Mouse (Mus musculus): ENCODE data around the gene Nkapd1. TPM values are rescaled to one million over a fixed set of nuclear protein-coding genes. Genes with fewer than 3 reads are reported as not detected.

The Nkapd1 gene
- total RNA-seq, 4 experiments from 2014 or later: 16.8 to 24.3 (median 22.4) TPM

- no peak for DNase-seq
These were observed 15.7 kb downstream of the Nkapd1 start for GRCm38 (mm10) chr9:50601536-50601935.

- no peak for DNase-seq
These were observed 20.3 kb downstream of the Nkapd1 start for GRCm38 (mm10) chr9:50596973-50597372.

DNA sequence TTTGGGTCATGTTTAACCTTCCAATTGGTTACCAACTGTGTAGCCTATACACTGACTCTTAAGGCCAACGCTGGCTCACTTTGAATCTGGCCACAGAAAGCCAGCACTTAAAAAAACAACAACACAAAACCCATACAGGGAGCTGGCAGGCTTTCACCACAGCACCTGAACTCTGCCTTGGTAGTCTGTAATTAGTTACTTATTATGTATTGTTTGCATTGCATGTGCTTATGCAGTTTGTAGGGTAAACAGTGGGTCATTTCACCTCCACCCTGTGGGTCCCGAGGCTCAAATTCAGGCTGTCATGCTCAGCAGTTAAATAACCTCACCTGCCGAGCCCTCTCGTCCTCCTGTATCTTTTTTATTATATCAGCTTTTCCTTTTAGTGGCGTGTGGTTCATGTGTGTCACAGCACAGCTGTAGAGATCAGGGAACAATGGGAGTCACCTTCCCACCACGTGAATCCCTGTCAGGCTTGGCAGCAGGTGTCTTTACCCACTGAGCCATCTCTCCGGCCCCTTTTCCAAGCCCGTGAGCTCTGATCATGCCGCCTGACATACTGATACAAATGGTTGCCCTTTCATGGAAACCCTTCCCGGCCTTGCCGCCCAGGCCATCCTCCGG lies 22.4 kb downstream of the Nkapd1 start:
- DNase-seq: no peak

- DNase-seq: no peak
These were observed 23.7 kb downstream of the Nkapd1 start for GRCm38 (mm10) chr9:50593544-50593943.

- DNase-seq: no peak
These were observed 24.3 kb downstream of the Nkapd1 start for GRCm38 (mm10) chr9:50592955-50593354.

GRCm38 (mm10) chr9:50590856-50591518 lies 26.3 kb downstream of the Nkapd1 start:
- DNase-seq: no peak

- DNase-seq: no peak
These were observed 30.3 kb downstream of the Nkapd1 start for GRCm38 (mm10) chr9:50586955-50587354.

DNA sequence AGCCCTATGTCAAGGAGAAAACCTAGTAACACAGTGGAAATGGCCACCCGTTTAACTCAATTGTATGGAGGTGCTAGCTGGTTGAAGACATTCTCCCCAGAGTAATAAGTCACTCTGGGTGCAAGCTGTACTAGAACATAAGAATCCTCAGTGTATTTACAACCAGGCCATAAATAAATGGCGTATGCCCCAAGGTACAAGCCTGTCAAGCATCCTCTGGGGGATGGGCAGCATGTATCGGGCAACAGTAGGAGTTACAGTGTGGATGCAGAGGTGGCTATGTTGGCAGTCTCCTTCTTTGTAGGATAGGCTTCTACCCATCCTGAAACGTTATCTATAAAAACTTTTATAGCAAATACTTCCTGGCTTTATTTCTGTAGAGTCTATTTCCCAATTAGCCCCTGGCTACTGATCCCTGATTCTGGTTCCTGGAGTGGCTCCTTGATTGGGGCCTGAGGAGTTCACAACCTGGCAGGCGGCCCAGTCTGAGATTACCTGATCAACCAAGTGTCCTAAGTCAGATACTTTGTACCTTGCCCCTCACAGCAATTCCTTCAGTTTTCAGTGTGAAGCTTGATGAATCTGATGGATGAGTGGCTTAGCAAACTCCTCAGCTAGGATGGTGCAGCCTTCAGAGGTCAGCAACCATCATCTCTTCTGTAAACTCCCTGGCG lies 32.0 kb downstream of the Nkapd1 start:
- no peak for DNase-seq

DNA sequence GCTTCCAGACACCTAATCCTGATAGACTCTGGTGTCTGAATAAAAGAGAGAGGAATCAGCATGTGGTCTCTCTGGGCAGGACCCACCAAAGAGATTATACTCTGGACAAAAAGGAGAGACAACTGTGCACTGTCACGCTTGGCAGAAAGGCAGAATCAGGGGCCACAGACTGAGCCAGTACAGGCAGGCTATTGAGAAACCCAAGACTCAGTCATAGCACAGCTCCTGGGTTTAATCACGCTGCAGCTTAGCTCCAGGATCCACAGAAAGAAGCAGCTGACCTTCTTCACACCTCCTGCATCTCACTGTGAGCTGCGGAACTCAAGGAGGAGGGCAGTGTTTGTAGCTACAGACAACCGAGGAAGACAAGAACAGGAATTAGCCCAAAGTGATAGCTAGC lies 36.9 kb downstream of the Nkapd1 start:
- no peak for DNase-seq

- no peak for DNase-seq
These were observed 47.4 kb downstream of the Nkapd1 start for GRCm38 (mm10) chr9:50569599-50570525.

DNA sequence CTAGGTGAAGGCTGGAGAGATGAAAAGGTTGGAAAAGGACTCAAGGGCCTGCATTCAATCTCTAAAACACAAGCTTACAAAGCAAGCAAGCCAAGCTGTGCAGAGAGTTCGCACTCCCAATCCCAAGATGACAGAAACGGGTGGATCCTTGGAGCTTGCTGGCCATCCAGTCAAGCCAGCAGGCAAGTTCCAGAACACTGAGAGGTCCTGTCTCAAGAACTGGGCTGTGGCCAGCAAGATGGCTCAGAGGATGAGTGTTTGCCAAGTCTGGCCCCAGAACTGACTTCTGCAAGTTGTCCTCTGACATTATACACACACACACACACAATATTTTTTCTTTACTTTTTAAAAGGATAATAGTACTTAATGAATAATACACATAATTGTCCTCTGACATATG lies 49.4 kb downstream of the Nkapd1 start:
- no peak for DNase-seq

GRCm38 (mm10) chr9:50567372-50567771 lies 49.9 kb downstream of the Nkapd1 start:
- DNase-seq: no peak

DNA sequence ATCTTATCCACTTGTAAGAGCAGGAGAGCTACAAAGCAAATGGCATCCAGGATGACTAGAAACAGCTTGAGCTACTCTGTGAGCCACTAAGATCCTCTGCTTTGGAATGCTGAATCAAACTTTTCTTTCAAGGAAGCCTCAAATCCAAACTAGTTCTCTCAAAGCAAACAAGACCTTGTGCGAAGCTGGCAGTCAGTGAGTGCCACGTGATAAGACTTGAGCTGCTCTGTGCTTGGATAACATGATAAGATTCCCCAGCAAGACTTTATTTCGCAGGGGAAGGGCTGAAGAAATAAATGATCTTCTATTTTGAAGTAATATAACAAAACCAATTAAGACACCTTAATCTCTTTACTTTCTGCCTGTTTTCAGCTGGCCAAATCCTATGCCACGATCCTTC lies 51.3 kb downstream of the Nkapd1 start:
- DNase-seq: no peak

DNA sequence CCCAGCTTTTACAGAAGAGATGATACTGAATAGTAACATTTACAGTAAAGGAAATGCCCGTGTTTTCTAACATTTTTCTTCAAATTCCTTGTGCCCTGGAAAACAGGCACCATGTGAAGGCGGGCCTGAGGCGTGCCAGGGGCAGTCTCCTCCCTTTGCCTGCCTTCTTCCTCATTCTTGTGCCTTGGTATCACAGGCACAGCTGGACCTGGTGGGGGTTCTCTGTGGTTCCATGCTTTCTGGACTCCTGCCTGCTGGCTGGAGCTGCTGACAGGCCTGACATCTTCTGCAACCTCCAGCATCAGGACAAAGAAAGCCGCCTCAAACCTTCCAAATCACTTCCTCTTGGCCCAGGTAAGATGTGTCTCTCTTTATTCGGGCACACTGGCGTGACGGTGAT lies 52.1 kb downstream of the Nkapd1 start:
- no peak for DNase-seq

DNA sequence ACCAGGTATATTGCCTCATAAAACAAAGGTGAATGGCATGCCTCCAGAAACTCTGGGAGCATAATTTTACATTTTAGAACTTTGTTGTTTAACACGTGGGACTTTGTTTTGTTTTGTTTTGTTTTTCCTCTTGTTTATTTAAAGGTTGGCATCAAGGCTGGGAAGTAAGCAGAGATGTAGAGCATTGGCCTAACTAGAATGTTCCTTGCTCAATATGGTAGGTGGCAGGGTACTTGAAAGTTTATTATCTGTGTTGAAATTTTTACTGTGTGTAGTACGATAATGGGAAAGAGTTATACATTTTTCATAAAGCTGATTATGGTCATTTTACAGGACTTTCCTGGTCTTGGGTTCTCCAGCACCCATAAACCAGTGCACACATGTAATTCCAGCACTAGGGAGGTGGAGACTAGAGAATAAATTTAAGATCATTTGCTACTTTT lies 55.3 kb downstream of the Nkapd1 start:
- no peak for DNase-seq

GRCm38 (mm10) chr9:50561145-50561917 lies 55.9 kb downstream of the Nkapd1 start, which contains the start of gene Tex12:
Tex12 (minus strand) TSS chr9:50561325.
- no peak for DNase-seq

Other genes starting within 250 kb of the Nkapd1 start
- under 1 TPM in 2 of 4 experiments, not detected in 2; 0.28 to 0.35 TPM for gene Plet1, start 122.9 kb downstream of the Nkapd1 start, total RNA-seq (2022)
- 10 to 100 TPM; 54.1 to 70.2 (median 63.4) TPM for gene Pts, start 88.7 kb downstream of the Nkapd1 start, total RNA-seq (2022)
- gene Il18, start 62.6 kb downstream of the Nkapd1 start, total RNA-seq (2022): 1 to 10 TPM; 5.5 to 9.1 (median 7.3) TPM
- 1 to 10 TPM; 4.8 to 7.0 (median 5.6) TPM for gene Bco2, start 62.3 kb downstream of the Nkapd1 start, total RNA-seq (2022)
- not detected for gene Tex12, start 56.1 kb downstream of the Nkapd1 start, total RNA-seq (2022)
- gene Sdhd, start 13.7 kb downstream of the Nkapd1 start, total RNA-seq (2022): 100 to 1,000 TPM; 137 to 229 (median 191) TPM
- 100 to 1,000 TPM; 139 to 206 (median 156) TPM for gene Timm8b, start 13.6 kb downstream of the Nkapd1 start, total RNA-seq (2022)
- gene Pih1d2, start 143 bp downstream of the Nkapd1 start, total RNA-seq (2022): 1 to 10 TPM; 2.5 to 3.5 (median 3.0) TPM
- 100 to 1,000 TPM in 2 of 4 experiments, 10 to 100 TPM in 2; 71.5 to 123 (median 102) TPM for gene Dlat, start 42.3 kb upstream of the Nkapd1 start, total RNA-seq (2022)
- 10 to 100 TPM in 3 of 4 experiments, 1 to 10 TPM in 1; 9.5 to 13.6 (median 11.7) TPM for gene Dixdc1, start 122.1 kb upstream of the Nkapd1 start, total RNA-seq (2022)
- 1 to 10 TPM; 6.6 to 9.3 (median 7.9) TPM for gene 2310030G06Rik, start 129.1 kb upstream of the Nkapd1 start, total RNA-seq (2022)
- 10 to 100 TPM; 26.8 to 60.1 (median 38.2) TPM for gene Cryab, start 133.9 kb upstream of the Nkapd1 start, total RNA-seq (2022)
- gene Hspb2, start 134.9 kb upstream of the Nkapd1 start, total RNA-seq (2022): 1 to 10 TPM; 3.0 to 3.2 (median 3.1) TPM
- gene Fdxacb1, start 150.8 kb upstream of the Nkapd1 start, total RNA-seq (2022): 1 to 10 TPM; 5.3 to 8.9 (median 6.7) TPM
- gene Alg9, start 157.6 kb upstream of the Nkapd1 start, total RNA-seq (2022): 10 to 100 TPM; 17.6 to 31.5 (median 21.7) TPM
- gene 1110032A03Rik, start 158.1 kb upstream of the Nkapd1 start, total RNA-seq (2022): 10 to 100 TPM; 43.1 to 53.3 (median 44.2) TPM
- 10 to 100 TPM; 32.9 to 46.7 (median 43.7) TPM for gene Ppp2r1b, start 227.8 kb upstream of the Nkapd1 start, total RNA-seq (2022)

Data from adrenal gland, adult 8-10 months (tissue).